Mouse (Mus musculus): Measurements from ENCODE around the gene Colgalt2.

GRCm38 (mm10) chr1:152400556-152401540 lies 1.2 kb downstream of the Colgalt2 start:
- no peak for TF ChIP-seq GATA1 (IDR thresholded peaks at IDR 0.05; ENCODE audit: low read length)
- no peak for TF ChIP-seq TAL1 (IDR thresholded peaks at IDR 0.05; ENCODE audit: low read length)
